Mouse (Mus musculus): ENCODE data around the gene Nog.

GRCm38 (mm10) chr11:89321775-89322174 lies 19.6 kb upstream of the Nog start:
- TF ChIP-seq CTCF (IDR thresholded peaks at IDR 0.05; ENCODE audit: low read depth) (no peak), EP300 (optimal IDR thresholded peaks at IDR 0.05) (no peak)
